Mouse (Mus musculus) G1E (cell line): ENCODE measurements around the gene Slc13a2.

Experiments used
- CTCF ChIP-seq: IDR thresholded peaks from 2 replicates; pipeline ENCODE4 v1.5.1; 2012; ENCODE audit warnings: low read depth, low read length, inconsistent platforms, mixed read lengths
- GATA1 ChIP-seq: IDR thresholded peaks from 2 replicates; pipeline ENCODE4 v1.6.1; 2012; ENCODE audit warnings: borderline replicate concordance, low read length, inconsistent platforms, mixed read lengths
- GATA2 ChIP-seq: IDR thresholded peaks from 2 replicates; pipeline ENCODE4 v1.6.1; 2012; ENCODE audit warnings: low read depth, low read length, inconsistent platforms, borderline replicate concordance

GRCm38 (mm10) chr11:78434052-78434451 lies 12.0 kb upstream of the Slc13a2 start:
- TF ChIP-seq CTCF (no peak), GATA2 (no peak), GATA1 (no peak)
